Mouse (Mus musculus) limb, embryonic 11.5 days (tissue): ENCODE data around the gene Sfxn3. TPM values are rescaled to one million over a fixed set of nuclear protein-coding genes. Genes with fewer than 3 reads are reported as not detected.

Experiments used
- ATAC-seq: fragments of 200-750 bp; cut with Nextera tagmentation; 2 replicates; pipeline ENCODE4 v1.8.0; 2017; ENCODE audit warnings: low read depth; ENCODE audit not compliant: insufficient number of reproducible peaks, low FRiP score, low TSS enrichment
- DNase-seq: peaks from one replicate; pipeline ENCODE4 v3.0.0-alpha.2; 2015; ENCODE audit warnings: low spot score
- H3K27ac ChIP-seq: fragments of 300-500 bp; sonication (generic); replicated peaks from 2 replicates; pipeline ENCODE4 v1.5.1; 2014; ENCODE audit warnings: low read depth, mild to moderate bottlenecking, low read length
- H3K27me3 ChIP-seq: fragments of 300-500 bp; sonication (generic); 2 replicates; pipeline ENCODE4 v1.6.1; 2014; ENCODE audit warnings: mild to moderate bottlenecking, low read length, mixed read lengths; ENCODE audit not compliant: control insufficient read depth, insufficient read depth
- H3K36me3 ChIP-seq: fragments of 300-500 bp; sonication (generic); 2 replicates; pipeline ENCODE4 v1.6.1; 2014; ENCODE audit warnings: mild to moderate bottlenecking, low read length, moderate library complexity, mixed read lengths; ENCODE audit not compliant: control insufficient read depth, insufficient read depth
- H3K4me1 ChIP-seq: fragments of 300-500 bp; sonication (generic); 2 replicates; pipeline ENCODE4 v1.6.1; 2014; ENCODE audit warnings: low read length, mixed read lengths; ENCODE audit not compliant: control insufficient read depth, insufficient read depth
- H3K4me2 ChIP-seq: fragments of 300-500 bp; sonication (generic); 2 replicates; pipeline ENCODE4 v1.6.1; 2014; ENCODE audit warnings: low read depth, mild to moderate bottlenecking, moderate library complexity; ENCODE audit not compliant: severe bottlenecking
- H3K4me3 ChIP-seq: fragments of 300-500 bp; sonication (generic); 2 replicates; pipeline ENCODE4 v1.5.1; 2014; ENCODE audit warnings: low read depth, low read length
- H3K9ac ChIP-seq: fragments of 300-500 bp; sonication (generic); 2 replicates; pipeline ENCODE4 v1.6.1; 2014; ENCODE audit warnings: mild to moderate bottlenecking, low read length
- H3K9me3 ChIP-seq: fragments of 300-500 bp; sonication (generic); 2 replicates; pipeline ENCODE4 v1.6.1; 2016; ENCODE audit warnings: low read length; ENCODE audit not compliant: control insufficient read depth
- WGBS: fragments of 180-500 bp; shearing (Covaris S2); extraction: QIAGEN DNeasy Blood & Tissue Kit; methylation state at CpG from one replicate; pipeline ENCODE4 v1.1.7; 2014; 5-methylcytosine and 5-hydroxymethylcytosine counted together
- polyA plus RNA-seq: library from polyadenylated mRNA; unstranded; fragments of >200 nt; fragmentation: Nextera tagmentation; extraction: Ambion mirVana; gene quantifications from 2 replicates; pipeline ENCODE4 v1.2.1, GENCODE M21; 2014

Sfxn3 gene
- polyA plus RNA-seq, 1 experiment from 2014 or later: 11.9 TPM

DNA sequence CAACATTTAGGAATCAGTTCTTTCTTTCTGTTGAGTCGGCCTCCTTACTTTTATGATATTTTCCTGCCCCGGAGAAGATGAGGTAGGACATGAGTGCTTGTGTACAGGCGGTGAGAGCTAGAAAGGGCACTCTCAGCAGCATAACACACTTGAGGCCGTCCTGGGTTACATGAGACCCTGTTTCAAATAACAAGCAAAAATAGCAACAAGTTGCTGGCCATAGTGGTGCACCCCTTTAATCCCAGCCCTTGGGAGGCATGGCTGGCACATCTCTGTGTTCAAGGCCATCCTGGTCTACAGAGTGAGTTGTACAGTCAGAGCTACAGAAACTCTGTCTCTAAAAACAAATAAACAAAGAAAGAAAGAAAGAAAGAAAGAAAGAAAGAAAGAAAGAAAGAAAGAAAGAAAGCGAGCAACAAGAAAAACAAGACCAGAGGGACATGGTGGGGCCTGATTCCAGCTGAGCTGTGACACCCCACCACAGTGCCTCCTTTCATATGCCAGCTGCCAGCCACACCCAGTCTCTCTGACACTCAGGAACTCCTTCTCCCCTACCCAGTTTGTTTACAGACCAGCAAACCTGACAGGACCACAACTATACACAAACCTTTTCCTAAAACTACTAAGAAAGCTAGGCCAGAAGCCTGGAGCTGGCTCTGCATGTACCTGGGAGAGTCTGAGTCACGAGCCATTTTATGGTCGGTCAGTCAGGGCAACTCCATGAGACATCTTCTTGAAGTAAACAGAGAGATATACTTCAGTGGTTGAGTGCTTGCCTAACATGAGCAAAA lies 9.8 kb downstream of the Sfxn3 start:
- H3K4me3 ChIP-seq: peak overlapping the region; percentile 32; the same call in 1 of the 2 replicates
- ATAC-seq (no peak), DNase-seq (no peak)
- peaks cover 12% of the 10 kb centered on the region for H3K4me1 ChIP-seq
- H3K27ac ChIP-seq: peak overlapping the region; percentile 97; the same call in 1 of the 2 replicates
- peaks cover 4% of the 10 kb centered on the region; the same call in 1 of the 2 replicates for H3K36me3 ChIP-seq
- H3K9ac ChIP-seq: peak overlapping the region; percentile 78
- 83% methylated on average over 7 of the region's 7 CpGs for WGBS
- H3K9me3 ChIP-seq: no peaks in the 10 kb centered on the region
- peak overlapping the region; percentile 86 for H3K4me2 ChIP-seq
- no peaks in the 10 kb centered on the region for H3K27me3 ChIP-seq

DNA sequence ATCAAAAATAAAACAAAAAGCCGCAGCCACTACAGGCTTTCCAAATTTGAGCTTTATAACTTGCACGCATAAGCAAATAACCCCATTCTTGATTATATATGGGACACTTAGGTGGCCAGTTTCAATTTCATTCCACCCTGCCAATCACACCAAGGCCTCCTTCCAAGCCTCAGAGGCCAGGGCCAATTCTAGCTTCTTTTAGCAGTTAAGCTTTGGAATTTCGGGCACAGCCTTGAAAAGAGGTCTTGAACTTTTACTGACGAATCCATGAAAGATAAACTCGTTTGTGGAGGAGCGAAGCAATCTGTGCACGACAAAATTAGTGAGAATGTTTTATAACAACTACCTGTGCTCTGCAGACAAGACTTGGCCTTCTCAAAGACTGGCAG lies 10.4 kb downstream of the Sfxn3 start:
- peak overlapping the region; percentile 32 for H3K4me3 ChIP-seq
- peaks cover 12% of the 10 kb centered on the region for H3K4me1 ChIP-seq
- DNase-seq: no peak
- WGBS: 48% methylated on average over 7 of the region's 7 CpGs
- peak overlapping the region; percentile 97 for H3K27ac ChIP-seq
- H3K27me3 ChIP-seq: no peaks in the 10 kb centered on the region
- no peak for ATAC-seq
- H3K4me2 ChIP-seq: peak overlapping the region; percentile 86
- peak overlapping the region; percentile 78 for H3K9ac ChIP-seq
- H3K36me3 ChIP-seq: peaks cover 4% of the 10 kb centered on the region; the same call in 1 of the 2 replicates
- no peaks in the 10 kb centered on the region for H3K9me3 ChIP-seq

GRCm38 (mm10) chr19:45058113-45058839 lies 11.0 kb downstream of the Sfxn3 start:
- peak overlapping the region; percentile 86 for H3K4me2 ChIP-seq
- no peaks in the 10 kb centered on the region for H3K9me3 ChIP-seq
- H3K27me3 ChIP-seq: no peaks in the 10 kb centered on the region
- H3K4me1 ChIP-seq: peaks cover 12% of the 10 kb centered on the region
- under 1% methylated on average over 34 of the region's 34 CpGs for WGBS
- peak overlapping the region; percentile 44 for H3K4me3 ChIP-seq
- H3K36me3 ChIP-seq: peaks cover 4% of the 10 kb centered on the region; the same call in 1 of the 2 replicates
- H3K27ac ChIP-seq: peak overlapping the region; percentile 97
- peak; percentile 99 for DNase-seq
- peak overlapping the region; percentile 85 for H3K9ac ChIP-seq
- peak; percentile 96 for ATAC-seq

DNA sequence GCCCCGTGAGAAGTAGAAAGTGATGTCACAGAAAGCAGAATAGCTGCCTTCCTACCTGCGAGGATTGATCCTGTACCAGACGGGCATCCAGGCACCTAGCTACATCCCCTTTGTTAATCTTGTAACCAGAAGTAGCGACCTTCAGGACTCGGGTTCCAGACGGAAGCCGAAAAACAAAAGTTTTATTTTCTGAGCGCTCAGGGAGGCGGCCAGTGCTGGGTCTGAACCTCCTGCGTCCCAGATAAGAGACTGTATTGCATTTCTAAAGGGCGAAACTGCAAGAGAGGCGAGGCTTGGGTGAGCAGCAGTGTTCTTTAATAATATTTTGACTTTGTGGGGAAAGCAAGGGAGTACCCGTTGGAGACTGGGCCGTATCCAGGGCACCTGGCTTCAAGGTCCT lies 11.5 kb downstream of the Sfxn3 start:
- Histone ChIP-seq H3K27ac (peak overlapping the region; percentile 97), H3K4me1 (peaks cover 12% of the 10 kb centered on the region), H3K36me3 (peaks cover 4% of the 10 kb centered on the region; the same call in 1 of the 2 replicates), H3K9ac (peak overlapping the region; percentile 85), H3K9me3 (no peaks in the 10 kb centered on the region), H3K4me3 (peak overlapping the region; percentile 44), H3K27me3 (peaks cover 2% of the 10 kb centered on the region), H3K4me2 (peak overlapping the region; percentile 86)
- DNase-seq (no peak), ATAC-seq (no peak)
- 1% methylated on average over 14 of the region's 14 CpGs for WGBS

DNA sequence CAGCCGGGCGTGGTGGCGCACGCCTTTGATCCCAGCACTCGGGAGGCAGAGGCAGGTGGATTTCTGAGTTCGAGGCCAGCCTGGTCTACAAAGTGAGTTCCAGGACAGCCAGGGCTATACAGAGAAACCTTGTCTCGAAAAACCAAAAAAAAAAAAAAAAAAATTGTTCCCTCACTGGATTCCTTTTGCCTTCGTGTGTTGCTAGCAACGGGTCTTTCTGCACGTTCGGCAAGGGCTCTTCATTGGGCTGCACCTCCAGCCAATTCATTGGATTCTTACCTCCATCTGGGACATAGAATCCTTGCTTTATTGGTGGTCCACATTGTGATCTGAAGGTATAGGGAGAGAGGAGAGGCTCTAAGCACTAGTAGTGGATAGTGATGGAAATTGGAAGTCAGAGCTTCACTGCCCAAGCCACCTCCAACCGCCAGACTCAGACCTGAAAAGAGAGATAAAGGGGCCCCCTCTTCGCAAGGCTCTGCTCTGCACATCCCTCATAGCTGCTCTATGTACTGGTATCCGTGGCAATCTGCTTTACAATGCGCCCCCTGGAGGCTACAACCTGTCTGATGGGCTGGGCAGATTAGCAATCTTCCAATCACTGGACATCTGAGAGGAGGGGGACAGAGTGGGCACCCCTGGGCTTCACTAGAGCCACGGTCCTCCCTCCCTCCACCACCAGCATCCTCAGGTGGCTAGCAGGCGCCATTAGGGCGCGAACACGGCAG lies 16.4 kb downstream of the Sfxn3 start:
- no peaks in the 10 kb centered on the region for H3K9me3 ChIP-seq
- H3K27me3 ChIP-seq: peaks cover 43% of the 10 kb centered on the region
- no peak overlapping the region for H3K9ac ChIP-seq
- H3K4me3 ChIP-seq: no peak overlapping the region
- no peak for ATAC-seq
- DNase-seq: peak; percentile 71
- H3K27ac ChIP-seq: no peak overlapping the region
- H3K4me2 ChIP-seq: no peak overlapping the region
- H3K36me3 ChIP-seq: no peaks in the 10 kb centered on the region
- peaks cover 4% of the 10 kb centered on the region; the same call in 1 of the 2 replicates for H3K4me1 ChIP-seq
- 47% methylated on average over 20 of the region's 20 CpGs for WGBS

GRCm38 (mm10) chr19:45065226-45065625 lies 17.9 kb downstream of the Sfxn3 start:
- DNase-seq (no peak), ATAC-seq (no peak)
- no peak overlapping the region for H3K27ac ChIP-seq
- H3K4me2 ChIP-seq: no peak overlapping the region
- WGBS: 2% methylated on average over 21 of the region's 21 CpGs
- no peaks in the 10 kb centered on the region for H3K9me3 ChIP-seq
- H3K27me3 ChIP-seq: peaks cover 43% of the 10 kb centered on the region
- H3K9ac ChIP-seq: no peak overlapping the region
- H3K4me1 ChIP-seq: no peaks in the 10 kb centered on the region
- no peak overlapping the region for H3K4me3 ChIP-seq
- no peaks in the 10 kb centered on the region for H3K36me3 ChIP-seq

GRCm38 (mm10) chr19:45067170-45067569 lies 19.9 kb downstream of the Sfxn3 start:
- no peak overlapping the region for H3K9ac ChIP-seq
- no peak overlapping the region for H3K4me3 ChIP-seq
- WGBS: 24% methylated on average over 17 of the region's 17 CpGs
- peaks cover 45% of the 10 kb centered on the region for H3K27me3 ChIP-seq
- H3K36me3 ChIP-seq: no peaks in the 10 kb centered on the region
- no peaks in the 10 kb centered on the region for H3K4me1 ChIP-seq
- no peak overlapping the region for H3K27ac ChIP-seq
- no peaks in the 10 kb centered on the region for H3K9me3 ChIP-seq
- no peak for DNase-seq
- no peak for ATAC-seq
- no peak overlapping the region for H3K4me2 ChIP-seq
